Mouse (Mus musculus) megakaryocyte progenitor cell, adult 5-6 weeks (primary cell): ENCODE results near the gene Ier5l. TPM values are rescaled to one million over a fixed set of nuclear protein-coding genes. Genes with fewer than 3 reads are reported as not detected.

Source experiments
- ATAC-seq: replicated peaks from 2 replicates; pipeline ENCODE4 v1.8.0; 2016; ENCODE audit warnings: mild to moderate bottlenecking, moderate TSS enrichment, inconsistent platforms; ENCODE audit not compliant: poor library complexity
- total RNA-seq, 2 experiments: library from RNA; stranded (forward) in 1 of 2; stranded (reverse) in 1 of 2; fragments of 157-497, 149-512 nt in 1 of 2; fragments of 200-1000 nt in 1 of 2; gene quantifications; 2 replicates each; pipeline versions ENCODE4 v1.2.3 to v1.2.4; 2015 to 2017

The Ier5l gene
- total RNA-seq, 2 experiments from 2014 or later, result 0.12 to 0.96 TPM

DNA sequence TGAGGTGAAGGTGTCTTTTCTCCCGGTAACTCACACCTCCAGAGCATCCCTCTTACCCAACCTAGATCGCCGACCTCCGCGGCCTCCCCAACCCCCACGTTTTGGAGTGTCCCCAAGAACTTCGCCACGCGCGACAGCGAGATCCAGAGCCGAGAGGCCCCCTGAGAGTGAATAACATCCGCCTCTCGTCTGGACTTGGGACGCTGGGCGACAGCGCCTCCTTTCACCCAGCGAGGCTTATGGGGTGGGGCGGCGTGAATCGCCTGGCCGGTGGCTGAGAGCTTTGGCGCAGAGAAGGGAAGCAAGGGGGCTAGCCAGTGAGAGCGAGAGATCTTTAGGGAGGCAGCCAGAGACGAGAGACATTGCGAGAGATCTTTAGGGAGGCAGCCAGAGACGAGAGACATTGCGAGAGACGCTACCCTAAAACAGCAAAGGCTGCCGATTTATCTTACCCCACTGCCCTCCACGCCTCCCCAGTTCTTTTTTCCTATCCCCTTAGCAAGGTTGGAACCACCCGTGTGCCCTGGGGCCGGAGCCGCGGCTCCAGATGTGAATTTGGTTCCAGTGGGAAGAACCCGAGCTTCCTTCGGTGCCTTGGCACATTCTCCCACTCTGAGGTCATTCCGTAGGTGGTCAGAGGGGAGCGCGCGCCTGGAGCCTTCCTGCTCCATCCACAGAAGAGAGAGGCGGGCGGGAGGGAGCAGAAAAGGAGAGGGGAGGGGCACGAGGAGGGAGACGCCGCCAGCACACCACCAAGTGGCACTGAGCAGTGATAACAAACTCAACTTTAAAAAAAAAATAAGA lies 3.7 kb downstream of the Ier5l start:
- ATAC-seq, result no peak

DNA sequence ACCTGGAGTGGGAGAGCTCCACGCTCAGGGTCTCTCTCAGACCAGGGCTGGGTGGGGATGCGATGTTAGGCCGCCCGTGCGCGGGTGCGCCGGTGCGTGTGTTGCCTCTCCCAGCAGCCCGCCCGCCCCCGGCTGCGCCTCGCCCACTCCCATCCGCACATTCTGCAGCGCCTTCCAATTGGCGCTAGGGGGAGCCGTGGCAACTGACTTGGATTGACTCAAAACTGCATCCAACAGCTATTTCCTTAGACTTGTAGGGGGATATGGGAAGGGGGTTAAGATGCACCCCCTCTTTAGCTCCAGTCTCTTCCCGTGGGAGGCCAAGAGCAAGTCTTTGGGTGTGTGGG lies 4.2 kb downstream of the Ier5l start:
- 0 out of 2 replicates have a peak, but pooled peaks have one; percentile 29 for ATAC-seq

- ATAC-seq, result no peak
Observed at GRCm38 (mm10) chr2:30469009-30469408, 5.0 kb downstream of the Ier5l start.

DNA sequence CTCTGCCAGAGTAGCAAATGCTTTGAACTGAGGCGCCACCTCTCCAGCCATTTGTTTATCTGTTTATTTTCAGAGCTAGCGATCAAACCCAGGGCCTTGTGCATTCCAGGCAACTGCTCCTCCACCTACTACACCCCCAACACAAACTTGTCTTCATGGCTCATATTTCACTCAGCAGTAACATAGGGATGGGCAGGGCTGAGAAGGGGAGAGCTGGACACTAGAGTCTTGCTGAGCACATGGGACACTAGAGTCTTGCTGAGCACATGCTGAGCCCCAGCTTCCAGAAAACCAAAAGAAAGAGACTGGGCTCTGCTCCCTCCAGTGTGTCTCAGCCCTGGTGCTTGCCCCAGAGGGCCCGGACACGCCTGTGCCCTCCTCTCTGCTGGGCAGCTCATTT lies 7.2 kb downstream of the Ier5l start:
- ATAC-seq, result no peak

GRCm38 (mm10) chr2:30464411-30464810 lies 9.6 kb downstream of the Ier5l start:
- ATAC-seq, result 0 out of 2 replicates have a peak, but pooled peaks have one; percentile 24

- ATAC-seq, result peak; percentile 96
Observed at GRCm38 (mm10) chr2:30463904-30464330, 10.1 kb downstream of the Ier5l start.

DNA sequence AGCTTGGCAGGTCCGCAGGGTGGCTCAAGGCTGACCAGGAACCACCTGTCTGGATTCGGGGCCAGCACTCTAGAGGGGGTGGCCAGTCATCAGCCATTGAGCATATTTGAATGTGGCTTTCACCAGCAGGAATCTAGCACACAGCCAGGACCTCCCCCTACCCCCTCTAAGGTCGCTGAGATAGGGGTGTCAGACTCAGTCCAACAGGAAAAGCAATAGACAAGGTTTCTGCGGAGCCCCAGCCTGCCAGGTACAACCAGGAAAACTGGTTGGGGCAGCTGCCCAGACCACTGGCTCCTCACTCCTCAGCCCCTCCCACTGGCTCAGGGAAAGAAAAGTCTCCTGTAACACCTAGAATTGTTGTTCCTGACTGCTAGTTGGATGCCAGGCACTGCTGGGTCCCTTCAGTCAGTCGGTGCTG lies 10.7 kb downstream of the Ier5l start:
- no peak for ATAC-seq

- ATAC-seq, result no peak
Observed at GRCm38 (mm10) chr2:30459241-30459640, 14.8 kb downstream of the Ier5l start.

DNA sequence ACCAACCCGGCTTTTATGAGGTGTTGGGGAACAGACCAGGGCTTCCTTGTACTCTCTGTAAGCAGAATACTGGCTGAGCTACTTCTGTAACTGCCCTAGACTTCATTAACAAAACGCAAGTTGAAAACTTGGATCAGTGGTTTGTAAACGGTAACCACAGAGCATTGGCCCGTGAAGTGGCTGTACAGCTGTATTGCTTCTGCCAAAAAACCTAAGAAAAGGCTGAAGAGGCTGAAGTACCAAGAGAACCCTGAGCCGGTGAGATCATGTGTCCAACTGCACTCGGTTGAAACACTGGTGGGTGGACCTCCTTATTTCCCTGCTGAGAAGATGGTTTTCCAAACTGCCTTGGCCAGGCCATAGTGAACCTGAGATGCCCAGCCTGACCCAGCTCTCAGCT lies 15.7 kb downstream of the Ier5l start:
- no peak for ATAC-seq

- ATAC-seq, result no peak
Observed at GRCm38 (mm10) chr2:30456104-30456980, 17.7 kb downstream of the Ier5l start.

GRCm38 (mm10) chr2:30454587-30454986 lies 19.4 kb downstream of the Ier5l start:
- peak; percentile 38 for ATAC-seq

GRCm38 (mm10) chr2:30453570-30453969 lies 20.4 kb downstream of the Ier5l start:
- ATAC-seq, result no peak

- no peak for ATAC-seq
Observed at GRCm38 (mm10) chr2:30451525-30451924, 22.5 kb downstream of the Ier5l start.

- no peak for ATAC-seq
Observed at GRCm38 (mm10) chr2:30450530-30450929, 23.5 kb downstream of the Ier5l start.

DNA sequence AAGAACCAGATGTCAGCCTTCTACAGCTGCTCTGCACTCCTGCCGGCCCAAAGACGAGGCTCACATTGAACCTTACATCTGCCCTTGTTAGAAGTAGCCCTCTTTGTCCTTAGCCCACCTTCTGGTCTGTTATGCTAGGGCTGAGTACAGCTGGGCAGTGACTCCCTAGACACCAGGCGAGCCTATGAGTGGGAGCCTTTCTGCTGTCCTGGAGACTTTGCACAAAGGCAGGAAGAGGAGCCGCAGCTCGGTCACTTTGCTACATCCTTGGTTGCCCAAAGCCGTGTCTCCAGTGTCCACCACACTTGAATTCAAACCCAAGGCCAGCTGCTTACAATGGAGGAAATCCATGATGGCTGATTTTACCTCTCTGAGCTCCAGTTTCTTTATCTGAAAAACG lies 25.6 kb downstream of the Ier5l start:
- no peak for ATAC-seq

GRCm38 (mm10) chr2:30446891-30447826 lies 26.9 kb downstream of the Ier5l start:
- ATAC-seq, result peak; percentile 21; the same call in 1 of the 2 replicates

GRCm38 (mm10) chr2:30445312-30445711 lies 28.7 kb downstream of the Ier5l start:
- no peak for ATAC-seq

GRCm38 (mm10) chr2:30444450-30444849 lies 29.6 kb downstream of the Ier5l start:
- ATAC-seq, result no peak

- no peak for ATAC-seq
Observed at GRCm38 (mm10) chr2:30444006-30444405, 30.0 kb downstream of the Ier5l start.

DNA sequence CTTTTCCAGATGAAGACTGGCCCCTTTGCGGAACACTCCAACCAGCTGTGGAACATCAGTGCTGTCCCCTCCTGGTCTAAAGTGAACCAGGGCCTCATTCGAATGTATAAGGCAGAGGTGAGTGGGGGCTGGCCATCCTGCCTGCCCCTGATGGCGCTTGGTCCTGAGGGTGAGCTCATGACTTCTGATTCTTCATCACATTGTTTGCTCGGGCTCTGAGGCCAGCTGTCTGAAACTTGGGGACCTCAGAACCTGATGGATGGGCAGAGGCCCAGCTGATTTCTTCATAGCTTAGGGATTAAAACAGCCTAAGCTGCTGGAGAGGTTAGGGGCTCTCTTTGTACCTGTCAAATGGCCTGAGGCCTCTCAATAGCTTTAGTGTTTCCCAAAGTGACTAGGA lies 30.7 kb downstream of the Ier5l start:
- no peak for ATAC-seq

- ATAC-seq, result no peak
Observed at GRCm38 (mm10) chr2:30442498-30442890, 31.5 kb downstream of the Ier5l start.
